Mouse (Mus musculus) ES-E14 (cell line): ENCODE measurements around the gene Gm15128. TPM values are rescaled to one million over a fixed set of nuclear protein-coding genes. Genes with fewer than 3 reads are reported as not detected.
"Not testable (repeated sequence)": the region's sequence is repeated elsewhere in the genome, so short reads cannot be mapped to it uniquely, and the experiment has no call there.

ENCODE experiments used
- DNase-seq: peaks from one replicate; pipeline ENCODE4 v3.0.0-alpha.2; 2013; ENCODE audit warnings: low read depth, low spot score
- H3K27ac ChIP-seq: 2 replicates; pipeline ENCODE4 v1.5.1; 2012; ENCODE audit warnings: low read depth, mild to moderate bottlenecking, low read length, moderate library complexity, mixed read lengths; ENCODE audit not compliant: poor library complexity, insufficient read depth, severe bottlenecking
- H3K36me3 ChIP-seq: 2 replicates; pipeline ENCODE4 v1.6.1; 2012; ENCODE audit warnings: mild to moderate bottlenecking, low read length, moderate library complexity, mixed read lengths; ENCODE audit not compliant: control insufficient read depth, poor library complexity, insufficient read depth, severe bottlenecking
- H3K4me1 ChIP-seq, 2 experiments: fragments of 150-350 bp in 1 of 2; sonication (generic) in 1 of 2; 2 replicates each; pipeline ENCODE4 v1.6.1; 2012; ENCODE audit warnings: low read length in 2 of 2, mild to moderate bottlenecking in 1 of 2, mixed read lengths in 1 of 2; ENCODE audit not compliant: control insufficient read depth in 2 of 2, insufficient read depth in 2 of 2, poor library complexity in 1 of 2
- H3K4me3 ChIP-seq, 2 experiments: fragments of 150-350 bp in 1 of 2; sonication (generic) in 1 of 2; 2 replicates each; pipeline ENCODE4 v1.5.1; 2012; ENCODE audit warnings: low read length in 2 of 2, low read depth in 1 of 2, mild to moderate bottlenecking in 1 of 2, mixed read lengths in 1 of 2; ENCODE audit not compliant: insufficient read depth in 1 of 2, poor library complexity in 1 of 2, severe bottlenecking in 1 of 2
- H3K9ac ChIP-seq: 2 replicates; pipeline ENCODE4 v1.6.1; 2012; ENCODE audit warnings: low read depth, mild to moderate bottlenecking, low read length, mixed read lengths; ENCODE audit not compliant: poor library complexity, insufficient read depth, severe bottlenecking
- H3K9me3 ChIP-seq: fragments of 150-350 bp; sonication (generic); 2 replicates; pipeline ENCODE4 v1.6.1; 2012; ENCODE audit warnings: low read depth, mild to moderate bottlenecking, low read length; ENCODE audit not compliant: control insufficient read depth, insufficient read depth
- in situ Hi-C, 2 experiments: fragments of 600-800 bp; cut with MboI; formaldehyde crosslinking; loops; one replicate each; pipeline ENCODE4 v1.15.1; 2025; ENCODE audit warnings: low sequenced_read_pairs in 2 of 2, inconsistent platforms in 1 of 2; ENCODE audit not compliant: unreplicated experiment in 2 of 2
- total RNA-seq: library from RNA; depleted of rRNA; stranded (reverse); fragments of 300-350 nt; gene quantifications from 2 replicates; pipeline ENCODE4 v1.2.3, GENCODE M21; 2012; rRNA removed

The Gm15128 gene
- total RNA-seq, result not detected in 2 replicates

DNA sequence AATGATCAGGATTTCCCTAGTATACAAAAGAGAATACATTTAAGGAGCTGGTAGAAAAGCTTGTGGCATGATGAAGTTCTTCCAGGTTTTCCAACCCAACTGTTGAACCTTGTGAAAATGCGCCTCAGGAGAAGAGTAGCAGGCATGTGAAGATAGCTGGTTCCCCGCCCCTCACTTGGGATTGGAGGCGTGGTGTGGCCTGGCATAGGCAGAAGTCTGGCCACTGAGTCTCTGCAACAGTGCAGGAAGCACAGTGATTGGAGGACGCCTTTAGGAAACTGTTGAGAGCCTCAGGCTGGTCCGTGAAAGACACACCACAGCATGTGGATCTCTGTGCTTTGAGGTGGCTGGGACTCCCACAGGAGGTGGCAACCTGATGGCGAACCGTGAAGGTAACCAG is at the start of gene Gm15128:
TSS of gene Gm15128 (plus strand) at position 301 of the 400 bp plus-strand sequence.
- H3K27ac ChIP-seq, H3K9ac ChIP-seq, DNase-seq, H3K36me3 ChIP-seq, H3K9me3 ChIP-seq, in situ Hi-C loops, H3K4me1 ChIP-seq, H3K4me3 ChIP-seq: not testable (repeated sequence)

Other genes with a start within 250 kb of the Gm15128 start
- 5.3 and 7.9 TPM in 2 replicates for gene Lrch2, start 211.9 kb upstream of the Gm15128 start, total RNA-seq
- not detected in 2 replicates for gene Gm15080, start 227.0 kb downstream of the Gm15128 start, total RNA-seq